Mouse (Mus musculus) common myeloid progenitor, adult 5-6 weeks (primary cell): ENCODE measurements around the gene Gsto1. TPM values are rescaled to one million over a fixed set of nuclear protein-coding genes. Genes with fewer than 3 reads are reported as not detected.
A peak's percentile ranks its signal among the peaks of the same experiment; 100 is the strongest.

Experiments
- ATAC-seq: replicated peaks from 2 replicates; pipeline ENCODE4 v1.8.0; 2016; ENCODE audit warnings: low read depth, mild to moderate bottlenecking, moderate TSS enrichment, inconsistent platforms; ENCODE audit not compliant: poor library complexity, severe bottlenecking
- total RNA-seq: library from RNA; stranded (forward); fragments of 200-1000, 187-1606 nt; gene quantifications from 2 replicates; pipeline ENCODE4 v1.2.3, GENCODE M21; 2017

Gsto1 gene
- total RNA-seq, 1 experiment from 2014 or later, result 156 TPM

GRCm38 (mm10) chr19:47853951-47854795 is 597 bp upstream of the Gsto1 start:
- peak; percentile 34 for ATAC-seq

- ATAC-seq, result no peak
Observed at GRCm38 (mm10) chr19:47857957-47858942, 3.5 kb downstream of the Gsto1 start.

- no peak for ATAC-seq
Observed at GRCm38 (mm10) chr19:47859180-47859579, 4.4 kb downstream of the Gsto1 start.

GRCm38 (mm10) chr19:47862581-47862980 is 7.8 kb downstream of the Gsto1 start:
- no peak for ATAC-seq

- no peak for ATAC-seq
Observed at GRCm38 (mm10) chr19:47864051-47864450, 9.3 kb downstream of the Gsto1 start.

GRCm38 (mm10) chr19:47864721-47865120 is 10.0 kb downstream of the Gsto1 start:
- no peak for ATAC-seq

GRCm38 (mm10) chr19:47865353-47865947 is 10.7 kb downstream of the Gsto1 start, which contains the start of gene Gsto2:
TSS of gene Gsto2 (plus strand) at chr19:47865534.
- peak; percentile 99 for ATAC-seq

GRCm38 (mm10) chr19:47867628-47868175 is 12.9 kb downstream of the Gsto1 start:
- ATAC-seq, result no peak

- no peak for ATAC-seq
Observed at GRCm38 (mm10) chr19:47868951-47869350, 14.2 kb downstream of the Gsto1 start.

- no peak for ATAC-seq
Observed at GRCm38 (mm10) chr19:47869516-47869915, 14.7 kb downstream of the Gsto1 start.

GRCm38 (mm10) chr19:47870102-47870666 is 15.4 kb downstream of the Gsto1 start:
- ATAC-seq, result no peak

- ATAC-seq, result peak; percentile 62
Observed at GRCm38 (mm10) chr19:47871515-47871914, 16.7 kb downstream of the Gsto1 start.

- ATAC-seq, result no peak
Observed at GRCm38 (mm10) chr19:47876252-47876651, 21.5 kb downstream of the Gsto1 start.

- no peak for ATAC-seq
Observed at GRCm38 (mm10) chr19:47881538-47881937, 26.8 kb downstream of the Gsto1 start.

- ATAC-seq, result peak; percentile 90
Observed at GRCm38 (mm10) chr19:47882151-47882881, 27.5 kb downstream of the Gsto1 start.

- no peak for ATAC-seq
Observed at GRCm38 (mm10) chr19:47882882-47883254, 28.1 kb downstream of the Gsto1 start.

GRCm38 (mm10) chr19:47884296-47885085 is 29.7 kb downstream of the Gsto1 start:
- no peak for ATAC-seq

GRCm38 (mm10) chr19:47885191-47885743 is 30.5 kb downstream of the Gsto1 start:
- no peak for ATAC-seq
